Mouse (Mus musculus) heart, adult 2 months (tissue): ENCODE data around the gene Ufd1.

Experiments
- CTCF ChIP-seq: fragments of 200-600 bp; IDR thresholded peaks from 2 replicates; pipeline ENCODE4 v1.8.1; 2022; ENCODE audit warnings: antibody characterized with exemption, mild to moderate bottlenecking, moderate library complexity
- EP300 ChIP-seq: fragments of 200-500 bp; IDR thresholded peaks from 2 replicates; pipeline ENCODE4 v1.6.1; 2011; ENCODE audit warnings: low read depth, low read length, control low read depth; ENCODE audit not compliant: insufficient read depth

DNA sequence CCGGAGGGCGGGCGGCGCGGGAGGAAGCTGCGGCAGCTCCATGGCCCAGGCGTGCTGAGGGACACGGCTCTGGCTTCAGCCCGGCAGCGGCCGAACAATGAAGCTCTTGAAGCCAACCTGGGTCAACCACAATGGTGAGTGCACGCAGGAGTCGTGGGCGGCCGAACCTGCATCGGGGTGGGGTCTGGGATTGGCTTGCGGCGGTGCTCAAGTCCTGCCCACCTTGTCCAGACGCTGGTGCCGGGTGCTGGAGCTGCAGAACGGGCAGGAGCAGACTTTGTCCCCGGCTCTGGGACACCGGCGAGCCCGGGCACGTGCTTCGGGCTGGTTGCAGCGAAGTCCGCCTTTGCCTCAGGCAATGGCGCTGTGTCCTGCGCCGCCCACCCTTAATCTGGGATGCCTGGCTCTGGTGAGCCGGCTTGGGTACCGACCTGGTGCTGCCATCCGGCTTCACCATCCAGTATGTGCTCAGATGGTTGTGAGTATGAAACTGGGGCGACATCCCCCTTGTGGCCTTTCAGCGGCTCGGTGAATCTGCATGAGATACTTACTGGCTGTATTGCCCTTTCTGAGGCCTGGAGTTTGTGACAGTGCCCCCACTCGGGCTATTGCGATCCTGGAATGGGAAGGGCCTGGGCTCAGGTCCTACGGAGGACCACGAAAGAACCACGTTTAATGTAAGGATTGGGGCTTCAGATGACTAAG is 66.0 kb downstream of the Ufd1 start:
- TF ChIP-seq EP300 = no peak
- TF ChIP-seq CTCF = peak; percentile 49
